Mouse (Mus musculus) midbrain, embryonic 13.5 days (tissue): ENCODE results near the gene Fkbp11. TPM values are rescaled to one million over a fixed set of nuclear protein-coding genes. Genes with fewer than 3 reads are reported as not detected.
A peak's percentile ranks its signal among the peaks of the same experiment; 100 is the strongest.

Experiments used
- ATAC-seq: fragments of 200-750 bp; cut with Nextera tagmentation; 2 replicates; pipeline ENCODE4 v1.8.0; 2017; ENCODE audit warnings: mild to moderate bottlenecking, moderate TSS enrichment, moderate library complexity
- H3K27ac ChIP-seq: fragments of 300-500 bp; sonication (generic); 2 replicates; pipeline ENCODE4 v1.5.1; 2015; ENCODE audit warnings: inconsistent platforms, mild to moderate bottlenecking, moderate library complexity
- H3K27me3 ChIP-seq: fragments of 300-500 bp; sonication (generic); 2 replicates; pipeline ENCODE4 v1.6.1; 2015; ENCODE audit warnings: mild to moderate bottlenecking, inconsistent platforms
- H3K36me3 ChIP-seq: fragments of 300-500 bp; sonication (generic); 2 replicates; pipeline ENCODE4 v1.6.1; 2015; ENCODE audit warnings: mild to moderate bottlenecking, inconsistent platforms
- H3K4me1 ChIP-seq: fragments of 300-500 bp; sonication (generic); replicated peaks from 2 replicates; pipeline ENCODE4 v1.6.1; 2015; ENCODE audit warnings: inconsistent platforms
- H3K4me2 ChIP-seq: fragments of 300-500 bp; sonication (generic); replicated peaks from 2 replicates; pipeline ENCODE4 v1.6.1; 2015; ENCODE audit warnings: moderate library complexity, mild to moderate bottlenecking, inconsistent platforms
- H3K4me3 ChIP-seq: fragments of 300-500 bp; sonication (generic); replicated peaks from 2 replicates; pipeline ENCODE4 v1.5.1; 2015; ENCODE audit warnings: mild to moderate bottlenecking, inconsistent platforms
- H3K9ac ChIP-seq: fragments of 300-500 bp; sonication (generic); replicated peaks from 2 replicates; pipeline ENCODE4 v1.6.1; 2015; ENCODE audit warnings: mild to moderate bottlenecking, inconsistent platforms
- H3K9me3 ChIP-seq: fragments of 300-500 bp; sonication (generic); 2 replicates; pipeline ENCODE4 v1.6.1; 2016; ENCODE audit warnings: mild to moderate bottlenecking, inconsistent platforms
- WGBS: fragments of 180-500 bp; shearing (Covaris S2); methylation state at CpG from one replicate; pipeline ENCODE4 v1.1.7; 2015; 5-methylcytosine and 5-hydroxymethylcytosine counted together
- polyA plus RNA-seq: library from polyadenylated mRNA; unstranded; fragments of >200 nt; fragmentation: Nextera tagmentation; extraction: Ambion mirVana; gene quantifications from 2 replicates; pipeline ENCODE4 v1.2.1, GENCODE M21; 2015

Fkbp11 gene
- polyA plus RNA-seq = 3.5 and 4.1 TPM in 2 replicates

- H3K4me3 ChIP-seq = peak within 1 kb of the TSS; percentile 43
- peak; percentile 81 for ATAC-seq
- peak within 1 kb of the TSS; percentile 81 for H3K4me2 ChIP-seq
- H3K9ac ChIP-seq = peak within 1 kb of the TSS; percentile 52
- under 1% methylated on average over 39 of the region's 39 CpGs for WGBS
- H3K36me3 ChIP-seq = no peaks in the 10 kb centered on the region
- no peaks in the 10 kb centered on the region for H3K9me3 ChIP-seq
- H3K4me1 ChIP-seq = peaks cover 28% of the 10 kb centered on the region
- H3K27ac ChIP-seq = no peak within 1 kb of the TSS
- H3K27me3 ChIP-seq = peaks cover 57% of the 10 kb centered on the region
These were observed at the start of gene Fkbp11 for GRCm38 (mm10) chr15:98727443-98728321. Gene Fkbp11, minus strand, starts transcription at chr15:98728198.

GRCm38 (mm10) chr15:98777762-98778161 is 49.8 kb upstream of the Fkbp11 start, which contains the start of gene Wnt10b:
Gene Wnt10b, minus strand, starts transcription at chr15:98778150.
- H3K27me3 ChIP-seq = peaks cover 99% of the 10 kb centered on the region
- under 1% methylated on average over 27 of the region's 33 CpGs for WGBS
- H3K4me3 ChIP-seq = peak within 1 kb of the TSS; percentile 26
- no peaks in the 10 kb centered on the region for H3K36me3 ChIP-seq
- peak within 1 kb of the TSS; percentile 41; the same call in 1 of the 2 replicates for H3K9ac ChIP-seq
- no peak within 1 kb of the TSS for H3K27ac ChIP-seq
- peak within 1 kb of the TSS; percentile 47 for H3K4me2 ChIP-seq
- H3K9me3 ChIP-seq = no peaks in the 10 kb centered on the region
- peaks cover 41% of the 10 kb centered on the region for H3K4me1 ChIP-seq
- no peak for ATAC-seq

GRCm38 (mm10) chr15:98777005-98777616 is 49.1 kb upstream of the Fkbp11 start:
- peaks cover 47% of the 10 kb centered on the region for H3K4me1 ChIP-seq
- no peak for ATAC-seq
- no peaks in the 10 kb centered on the region for H3K9me3 ChIP-seq
- H3K4me3 ChIP-seq = peak overlapping the region; percentile 36; the same call in 1 of the 2 replicates
- no peak overlapping the region for H3K9ac ChIP-seq
- H3K4me2 ChIP-seq = 0 out of 2 replicates have a peak overlapping the region, but pooled peaks have one; percentile 49
- H3K27me3 ChIP-seq = peaks cover 100% of the 10 kb centered on the region
- no peaks in the 10 kb centered on the region for H3K36me3 ChIP-seq
- no peak overlapping the region for H3K27ac ChIP-seq
- 2% methylated on average over 19 of the region's 19 CpGs for WGBS

DNA sequence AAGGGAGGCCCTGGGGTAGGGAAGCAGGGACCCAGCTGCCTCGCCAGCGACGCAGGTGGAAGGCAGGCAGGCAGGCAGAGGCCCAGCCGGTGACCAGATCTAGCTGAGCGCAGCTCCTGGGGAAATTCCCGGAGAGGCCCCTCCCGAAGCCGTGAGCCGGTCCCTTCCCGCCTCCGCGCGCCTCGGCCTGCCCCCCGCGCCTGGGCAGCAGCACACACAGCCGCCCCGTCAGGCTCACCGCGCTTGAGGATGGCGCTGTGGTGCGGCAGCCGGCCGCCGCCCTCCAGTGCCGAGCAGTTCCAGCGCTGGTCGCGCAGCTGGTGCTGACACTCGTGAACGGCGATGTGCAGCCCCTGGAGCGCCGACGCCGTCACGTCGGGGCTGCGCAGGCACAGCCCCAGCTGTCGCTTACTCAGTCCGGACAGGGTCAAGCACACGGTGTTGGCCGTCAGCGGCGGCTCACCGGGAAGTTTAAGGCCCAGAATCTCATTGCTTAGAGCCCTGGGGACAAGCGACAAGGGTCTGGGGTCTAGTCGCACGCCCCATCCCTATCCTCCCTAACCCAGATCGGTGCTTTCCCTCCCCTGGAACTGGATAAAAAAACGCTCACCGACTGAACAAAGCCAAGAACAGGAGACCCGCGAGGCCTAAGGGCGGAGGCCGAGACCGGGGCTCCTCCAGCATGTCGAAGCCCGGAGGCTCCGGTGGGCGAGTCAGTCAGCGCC is 48.4 kb upstream of the Fkbp11 start:
- H3K9ac ChIP-seq = peak overlapping the region; percentile 49; the same call in 1 of the 2 replicates

GRCm38 (mm10) chr15:98775533-98775932 is 47.5 kb upstream of the Fkbp11 start:
- no peak overlapping the region for H3K4me2 ChIP-seq
- 4% methylated on average over 5 of the region's 5 CpGs for whole genome bisulfite sequencing
- no peaks in the 10 kb centered on the region for H3K36me3 ChIP-seq
- peaks cover 44% of the 10 kb centered on the region for H3K4me1 ChIP-seq
- no peak overlapping the region for H3K27ac ChIP-seq
- no peak; the same call in 1 of the 2 replicates for ATAC-seq
- H3K9me3 ChIP-seq = no peaks in the 10 kb centered on the region
- no peak overlapping the region for H3K4me3 ChIP-seq
- H3K9ac ChIP-seq = no peak overlapping the region
- H3K27me3 ChIP-seq = peaks cover 100% of the 10 kb centered on the region

More for the DNA sequence above, 48.4 kb upstream of the Fkbp11 start:
- under 1% methylated on average over 62 of the region's 62 CpGs for WGBS
- Histone ChIP-seq H3K27ac (no peak overlapping the region), H3K9me3 (no peaks in the 10 kb centered on the region), H3K36me3 (no peaks in the 10 kb centered on the region), H3K4me1 (peaks cover 47% of the 10 kb centered on the region), H3K4me3 (peak overlapping the region; percentile 36), H3K27me3 (peaks cover 100% of the 10 kb centered on the region), H3K4me2 (peak overlapping the region; percentile 49)
- peak; percentile 70 for ATAC-seq

GRCm38 (mm10) chr15:98774096-98774495 is 46.1 kb upstream of the Fkbp11 start:
- H3K9me3 ChIP-seq = no peaks in the 10 kb centered on the region
- H3K4me1 ChIP-seq = peaks cover 40% of the 10 kb centered on the region
- H3K9ac ChIP-seq = no peak overlapping the region
- no peak overlapping the region for H3K4me2 ChIP-seq
- ATAC-seq = no peak
- no peaks in the 10 kb centered on the region for H3K36me3 ChIP-seq
- WGBS = 12% methylated on average over 15 of the region's 15 CpGs
- H3K4me3 ChIP-seq = no peak overlapping the region
- H3K27ac ChIP-seq = no peak overlapping the region
- H3K27me3 ChIP-seq = peaks cover 99% of the 10 kb centered on the region

- Histone ChIP-seq H3K36me3 (no peaks in the 10 kb centered on the region), H3K27ac (no peak overlapping the region), H3K9me3 (no peaks in the 10 kb centered on the region), H3K4me3 (peak overlapping the region; percentile 23), H3K4me2 (peak overlapping the region; percentile 39), H3K4me1 (peaks cover 32% of the 10 kb centered on the region), H3K27me3 (peaks cover 99% of the 10 kb centered on the region), H3K9ac (0 out of 2 replicates have a peak overlapping the region, but pooled peaks have one; percentile 24)
- ATAC-seq = no peak
- 3% methylated on average over 36 of the region's 36 CpGs for WGBS
These were observed 44.7 kb upstream of the Fkbp11 start for GRCm38 (mm10) chr15:98772511-98773211.

- no peak for ATAC-seq
- H3K4me1 ChIP-seq = peaks cover 24% of the 10 kb centered on the region
- H3K9ac ChIP-seq = no peak overlapping the region
- peak overlapping the region; percentile 39; the same call in 1 of the 2 replicates for H3K4me2 ChIP-seq
- no peaks in the 10 kb centered on the region for H3K36me3 ChIP-seq
- H3K27ac ChIP-seq = no peak overlapping the region
- no peaks in the 10 kb centered on the region for H3K9me3 ChIP-seq
- peaks cover 93% of the 10 kb centered on the region for H3K27me3 ChIP-seq
- 5% methylated on average over 12 of the region's 12 CpGs for WGBS
- H3K4me3 ChIP-seq = no peak overlapping the region
These were observed 43.9 kb upstream of the Fkbp11 start for GRCm38 (mm10) chr15:98771813-98772425.

DNA sequence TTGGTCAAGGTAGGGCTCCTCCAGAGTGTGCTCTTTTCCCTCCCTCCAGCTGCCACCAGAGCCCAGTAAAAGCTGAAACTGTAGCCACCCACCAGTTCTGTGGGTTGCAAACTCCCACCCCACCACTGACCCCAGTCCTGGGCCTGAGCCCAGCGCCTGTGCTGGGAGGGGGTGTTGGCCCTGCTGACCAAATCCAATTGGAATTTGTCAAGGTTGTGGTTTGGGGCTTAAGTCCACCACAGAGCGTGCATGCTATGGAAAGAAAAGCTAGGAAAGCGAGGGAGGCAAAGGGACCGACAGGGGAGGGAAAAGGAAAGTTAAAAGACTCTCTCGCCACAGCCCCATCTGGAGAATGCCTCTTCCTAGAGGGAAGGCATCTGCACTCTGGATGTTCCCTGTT is 40.3 kb upstream of the Fkbp11 start:
- Histone ChIP-seq H3K27me3 (peaks cover 82% of the 10 kb centered on the region), H3K9ac (no peak overlapping the region), H3K4me2 (no peak overlapping the region), H3K27ac (no peak overlapping the region), H3K4me3 (no peak overlapping the region), H3K36me3 (no peaks in the 10 kb centered on the region), H3K4me1 (peaks cover 17% of the 10 kb centered on the region), H3K9me3 (no peaks in the 10 kb centered on the region)
- 15% methylated on average over 5 of the region's 5 CpGs for WGBS
- ATAC-seq = no peak

DNA sequence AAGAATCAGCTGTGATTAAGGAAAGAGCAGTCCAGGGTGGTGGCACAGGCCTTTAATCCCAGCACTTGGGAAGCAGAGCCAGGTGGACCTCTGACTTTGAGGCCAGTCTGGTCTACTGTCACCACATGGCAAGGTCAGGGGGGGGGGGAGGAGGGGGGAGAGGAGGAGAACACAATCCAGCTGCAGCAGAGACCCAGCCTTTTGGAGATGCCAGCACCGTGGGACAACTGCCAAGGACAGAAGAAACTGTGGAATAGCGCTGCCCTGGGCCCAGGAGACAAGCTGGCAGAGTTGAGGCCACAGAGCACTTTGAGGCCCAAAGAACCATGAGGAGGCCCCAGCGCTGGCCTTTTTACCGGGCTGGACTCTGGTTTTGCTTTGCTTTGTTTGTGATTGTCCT is 37.9 kb upstream of the Fkbp11 start:
- Histone ChIP-seq H3K4me3 (no peak overlapping the region), H3K27me3 (peaks cover 58% of the 10 kb centered on the region), H3K4me1 (peaks cover 19% of the 10 kb centered on the region), H3K9me3 (no peaks in the 10 kb centered on the region), H3K27ac (no peak overlapping the region), H3K36me3 (no peaks in the 10 kb centered on the region), H3K4me2 (no peak overlapping the region), H3K9ac (no peak overlapping the region)
- ATAC-seq = no peak
- 70% methylated on average over 4 of the region's 4 CpGs for WGBS
